Mouse (Mus musculus): ENCODE data around the gene Rrm2. TPM values are rescaled to one million over a fixed set of nuclear protein-coding genes. Genes with fewer than 3 reads are reported as not detected.
A peak's percentile ranks its signal among the peaks of the same experiment; 100 is the strongest.

Rrm2 gene
- polyA plus RNA-seq, 1 experiment: 77.4 TPM

GRCm38 (mm10) chr12:24709831-24710508, 1.9 kb downstream of the Rrm2 start:
- no peak for TF ChIP-seq CTCF (IDR thresholded peaks at IDR 0.05; ENCODE audit: borderline replicate concordance, control insufficient read depth, extremely low read depth, insufficient read depth, low read length, poor library complexity)
- TF ChIP-seq POLR2A (IDR thresholded peaks at IDR 0.05; ENCODE audit: control insufficient read depth, extremely low read depth, insufficient read depth, low read length, poor library complexity): no peak
- Histone ChIP-seq H3K27ac (ENCODE audit: control insufficient read depth, insufficient read depth, low read length) (no peak overlapping the region), H3K36me3 (ENCODE audit: control insufficient read depth, insufficient read depth, low read length) (peaks cover 12% of the 10 kb centered on the region), H3K27me3 (ENCODE audit: control insufficient read depth, insufficient read depth, low read length) (no peaks in the 10 kb centered on the region), H3K4me3 (ENCODE audit: control insufficient read depth, insufficient read depth, low read length) (no peak overlapping the region), H3K4me1 (replicated peaks; ENCODE audit: control insufficient read depth, insufficient read depth, low read length) (peaks cover 25% of the 10 kb centered on the region)
- 36% methylated on average over 5 of the region's 5 CpGs for WGBS
- DNase-seq: peak; percentile 41

- peaks cover 25% of the 10 kb centered on the region for H3K4me1 ChIP-seq (replicated peaks; ENCODE audit: control insufficient read depth, insufficient read depth, low read length)
- TF ChIP-seq CTCF (IDR thresholded peaks at IDR 0.05; ENCODE audit: borderline replicate concordance, control insufficient read depth, extremely low read depth, insufficient read depth, low read length, poor library complexity): no peak
- no peak for TF ChIP-seq POLR2A (IDR thresholded peaks at IDR 0.05; ENCODE audit: control insufficient read depth, extremely low read depth, insufficient read depth, low read length, poor library complexity)
- no peak overlapping the region for H3K27ac ChIP-seq (ENCODE audit: control insufficient read depth, insufficient read depth, low read length)
- DNase-seq: peak; percentile 30
- peaks cover 12% of the 10 kb centered on the region for H3K36me3 ChIP-seq (ENCODE audit: control insufficient read depth, insufficient read depth, low read length)
- H3K27me3 ChIP-seq (ENCODE audit: control insufficient read depth, insufficient read depth, low read length): no peaks in the 10 kb centered on the region
- no peak overlapping the region for H3K4me3 ChIP-seq (ENCODE audit: control insufficient read depth, insufficient read depth, low read length)
- 70% methylated on average over 5 of the region's 5 CpGs for WGBS
Observed at GRCm38 (mm10) chr12:24710672-24711071, 2.6 kb downstream of the Rrm2 start.

- peaks cover 12% of the 10 kb centered on the region for H3K36me3 ChIP-seq (ENCODE audit: control insufficient read depth, insufficient read depth, low read length)
- TF ChIP-seq POLR2A (IDR thresholded peaks at IDR 0.05; ENCODE audit: control insufficient read depth, extremely low read depth, insufficient read depth, low read length, poor library complexity) (no peak), CTCF (IDR thresholded peaks at IDR 0.05; ENCODE audit: borderline replicate concordance, control insufficient read depth, extremely low read depth, insufficient read depth, low read length, poor library complexity) (no peak)
- no peak overlapping the region for H3K27ac ChIP-seq (ENCODE audit: control insufficient read depth, insufficient read depth, low read length)
- no peak for DNase-seq
- peaks cover 17% of the 10 kb centered on the region for H3K4me1 ChIP-seq (replicated peaks; ENCODE audit: control insufficient read depth, insufficient read depth, low read length)
- H3K4me3 ChIP-seq (ENCODE audit: control insufficient read depth, insufficient read depth, low read length): no peak overlapping the region
- 93% methylated on average over 8 of the region's 8 CpGs for WGBS
- no peaks in the 10 kb centered on the region for H3K27me3 ChIP-seq (ENCODE audit: control insufficient read depth, insufficient read depth, low read length)
Observed at GRCm38 (mm10) chr12:24712396-24712795, 4.4 kb downstream of the Rrm2 start.

- 91% methylated on average over 5 of the region's 5 CpGs for WGBS
- Histone ChIP-seq H3K27me3 (ENCODE audit: control insufficient read depth, insufficient read depth, low read length) (no peaks in the 10 kb centered on the region), H3K4me1 (replicated peaks; ENCODE audit: control insufficient read depth, insufficient read depth, low read length) (peaks cover 3% of the 10 kb centered on the region), H3K36me3 (ENCODE audit: control insufficient read depth, insufficient read depth, low read length) (peaks cover 12% of the 10 kb centered on the region), H3K27ac (ENCODE audit: control insufficient read depth, insufficient read depth, low read length) (no peak overlapping the region), H3K4me3 (ENCODE audit: control insufficient read depth, insufficient read depth, low read length) (no peak overlapping the region)
- no peak for DNase-seq
- no peak for TF ChIP-seq CTCF (IDR thresholded peaks at IDR 0.05; ENCODE audit: borderline replicate concordance, control insufficient read depth, extremely low read depth, insufficient read depth, low read length, poor library complexity)
- no peak for TF ChIP-seq POLR2A (IDR thresholded peaks at IDR 0.05; ENCODE audit: control insufficient read depth, extremely low read depth, insufficient read depth, low read length, poor library complexity)
Observed at GRCm38 (mm10) chr12:24714579-24715255, 6.7 kb downstream of the Rrm2 start.

GRCm38 (mm10) chr12:24715268-24715896, 7.3 kb downstream of the Rrm2 start:
- H3K36me3 ChIP-seq (ENCODE audit: control insufficient read depth, insufficient read depth, low read length): peaks cover 12% of the 10 kb centered on the region
- H3K4me1 ChIP-seq (replicated peaks; ENCODE audit: control insufficient read depth, insufficient read depth, low read length): peaks cover 3% of the 10 kb centered on the region
- TF ChIP-seq CTCF (IDR thresholded peaks at IDR 0.05; ENCODE audit: borderline replicate concordance, control insufficient read depth, extremely low read depth, insufficient read depth, low read length, poor library complexity) (no peak), POLR2A (IDR thresholded peaks at IDR 0.05; ENCODE audit: control insufficient read depth, extremely low read depth, insufficient read depth, low read length, poor library complexity) (no peak)
- 84% methylated on average over 2 of the region's 2 CpGs for WGBS
- H3K4me3 ChIP-seq (ENCODE audit: control insufficient read depth, insufficient read depth, low read length): no peak overlapping the region
- DNase-seq: no peak
- no peaks in the 10 kb centered on the region for H3K27me3 ChIP-seq (ENCODE audit: control insufficient read depth, insufficient read depth, low read length)
- H3K27ac ChIP-seq (ENCODE audit: control insufficient read depth, insufficient read depth, low read length): no peak overlapping the region

- no peak for TF ChIP-seq POLR2A (IDR thresholded peaks at IDR 0.05; ENCODE audit: control insufficient read depth, extremely low read depth, insufficient read depth, low read length, poor library complexity)
- TF ChIP-seq CTCF (IDR thresholded peaks at IDR 0.05; ENCODE audit: borderline replicate concordance, control insufficient read depth, extremely low read depth, insufficient read depth, low read length, poor library complexity): peak; percentile 74; the same call in 1 of the 2 replicates
- Histone ChIP-seq H3K4me3 (ENCODE audit: control insufficient read depth, insufficient read depth, low read length) (no peak overlapping the region), H3K27me3 (ENCODE audit: control insufficient read depth, insufficient read depth, low read length) (no peaks in the 10 kb centered on the region), H3K36me3 (ENCODE audit: control insufficient read depth, insufficient read depth, low read length) (peaks cover 5% of the 10 kb centered on the region), H3K4me1 (replicated peaks; ENCODE audit: control insufficient read depth, insufficient read depth, low read length) (no peaks in the 10 kb centered on the region), H3K27ac (ENCODE audit: control insufficient read depth, insufficient read depth, low read length) (no peak overlapping the region)
- peak; percentile 46 for DNase-seq
- WGBS: 60% methylated on average over 4 of the region's 4 CpGs
Observed at GRCm38 (mm10) chr12:24716721-24717301, 8.8 kb downstream of the Rrm2 start.
